Mouse (Mus musculus) stomach, embryonic 14.5 days (tissue): ENCODE data around the gene Abcd4. TPM values are rescaled to one million over a fixed set of nuclear protein-coding genes. Genes with fewer than 3 reads are reported as not detected.

Experiments
- ATAC-seq: fragments of 200-750 bp; cut with Nextera tagmentation; 2 replicates; pipeline ENCODE4 v1.8.0; 2017; ENCODE audit warnings: low read depth, moderate TSS enrichment; ENCODE audit not compliant: insufficient number of reproducible peaks, insufficient read depth, low FRiP score
- H3K27ac ChIP-seq: fragments of 300-500 bp; sonication (generic); 2 replicates; pipeline ENCODE4 v1.5.1; 2014; ENCODE audit warnings: mild to moderate bottlenecking, low read length, moderate library complexity, mixed read lengths
- H3K27me3 ChIP-seq: fragments of 300-500 bp; sonication (generic); 2 replicates; pipeline ENCODE4 v1.6.1; 2014; ENCODE audit warnings: low read length, control low read depth, mixed read lengths; ENCODE audit not compliant: control insufficient read depth, insufficient read depth
- H3K36me3 ChIP-seq: fragments of 300-500 bp; sonication (generic); 2 replicates; pipeline ENCODE4 v1.6.1; 2014; ENCODE audit warnings: mild to moderate bottlenecking, control low read depth, low read length, moderate library complexity, mixed read lengths; ENCODE audit not compliant: control insufficient read depth, insufficient read depth
- H3K4me1 ChIP-seq: fragments of 300-500 bp; sonication (generic); 2 replicates; pipeline ENCODE4 v1.6.1; 2014; ENCODE audit warnings: low read length, control low read depth, mixed read lengths; ENCODE audit not compliant: control insufficient read depth, insufficient read depth
- H3K4me2 ChIP-seq: fragments of 300-500 bp; sonication (generic); replicated peaks from 2 replicates; pipeline ENCODE4 v1.6.1; 2014; ENCODE audit warnings: low read depth, low read length, control low read depth
- H3K4me3 ChIP-seq: fragments of 300-500 bp; sonication (generic); 2 replicates; pipeline ENCODE4 v1.5.1; 2014; ENCODE audit warnings: low read depth, low read length, control low read depth
- H3K9ac ChIP-seq: fragments of 300-500 bp; sonication (generic); replicated peaks from 2 replicates; pipeline ENCODE4 v1.6.1; 2014; ENCODE audit warnings: low read depth, mild to moderate bottlenecking, control low read depth, low read length, moderate library complexity, mixed read lengths
- H3K9me3 ChIP-seq: fragments of 300-500 bp; sonication (generic); 2 replicates; pipeline ENCODE4 v1.6.1; 2016; ENCODE audit warnings: low read depth, low read length, control low read depth; ENCODE audit not compliant: control insufficient read depth
- WGBS: fragments of 180-500 bp; shearing (Covaris S2); extraction: QIAGEN DNeasy Blood & Tissue Kit; methylation state at CpG from one replicate; pipeline ENCODE4 v1.1.7; 2014; 5-methylcytosine and 5-hydroxymethylcytosine counted together
- polyA plus RNA-seq: library from polyadenylated mRNA; unstranded; fragments of >200 nt; fragmentation: Nextera tagmentation; extraction: Ambion mirVana; gene quantifications from 2 replicates; pipeline ENCODE4 v1.2.1, GENCODE M21; 2014

The Abcd4 gene
- polyA plus RNA-seq: 13.4 and 15.0 TPM in 2 replicates

- H3K9me3 ChIP-seq: no peaks in the 10 kb centered on the region
- under 1% methylated on average over 34 of the region's 34 CpGs for WGBS
- no peaks in the 10 kb centered on the region for H3K27me3 ChIP-seq
- H3K36me3 ChIP-seq: no peaks in the 10 kb centered on the region; the same call in 1 of the 2 replicates
- peak within 1 kb of the TSS; percentile 69 for H3K9ac ChIP-seq
- peak within 1 kb of the TSS; percentile 74 for H3K4me3 ChIP-seq
- H3K4me1 ChIP-seq: peaks cover 4% of the 10 kb centered on the region; the same call in 1 of the 2 replicates
- H3K27ac ChIP-seq: 0 out of 2 replicates have a peak within 1 kb of the TSS, but pooled peaks have one; percentile 27
- H3K4me2 ChIP-seq: peak within 1 kb of the TSS; percentile 61
- ATAC-seq: peak; percentile 99
Observed at GRCm38 (mm10) chr12:84616977-84617630, at the start of gene Abcd4. Abcd4 (minus strand) TSS chr12:84617413.

GRCm38 (mm10) chr12:84653912-84654311 is 36.7 kb upstream of the Abcd4 start:
- H3K4me3 ChIP-seq: no peak overlapping the region
- H3K4me1 ChIP-seq: no peaks in the 10 kb centered on the region
- no peaks in the 10 kb centered on the region for H3K36me3 ChIP-seq
- H3K9me3 ChIP-seq: no peaks in the 10 kb centered on the region
- no peaks in the 10 kb centered on the region for H3K27me3 ChIP-seq
- 0 out of 2 replicates have a peak, but pooled peaks have one; percentile 33 for ATAC-seq
- no peak overlapping the region for H3K9ac ChIP-seq
- no peak overlapping the region for H3K27ac ChIP-seq
- WGBS: 23% methylated on average over 3 of the region's 3 CpGs
- H3K4me2 ChIP-seq: no peak overlapping the region

DNA sequence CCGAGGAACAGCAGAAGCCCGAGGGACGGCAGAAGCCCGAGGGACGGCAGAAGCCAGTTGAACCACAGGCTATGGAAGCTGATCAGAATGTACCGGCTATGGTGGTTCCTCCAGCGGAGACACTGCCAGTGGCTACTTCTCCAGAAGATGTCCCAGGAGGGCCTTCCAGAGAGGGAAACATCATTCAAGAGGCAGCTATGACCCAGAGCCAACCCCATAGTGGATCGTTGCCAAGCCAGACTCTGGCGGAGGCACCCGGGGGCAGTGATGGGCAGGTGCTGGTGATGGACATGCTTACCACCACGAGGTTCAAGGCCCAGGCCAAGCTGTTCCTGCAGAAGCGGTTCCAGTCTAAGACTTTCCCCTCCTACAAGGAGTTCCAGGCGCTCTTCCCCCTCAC is 33.0 kb upstream of the Abcd4 start:
- H3K36me3 ChIP-seq: no peaks in the 10 kb centered on the region
- no peak overlapping the region for H3K9ac ChIP-seq
- no peak overlapping the region for H3K4me2 ChIP-seq
- no peak overlapping the region for H3K27ac ChIP-seq
- 82% methylated on average over 13 of the region's 13 CpGs for WGBS
- no peaks in the 10 kb centered on the region for H3K9me3 ChIP-seq
- no peak for ATAC-seq
- H3K4me1 ChIP-seq: no peaks in the 10 kb centered on the region
- no peaks in the 10 kb centered on the region for H3K27me3 ChIP-seq
- H3K4me3 ChIP-seq: no peak overlapping the region

GRCm38 (mm10) chr12:84640654-84641053 is 23.4 kb upstream of the Abcd4 start, which contains the start of gene Vrtn:
Vrtn (plus strand) TSS chr12:84641019.
- peaks cover 27% of the 10 kb centered on the region for H3K27me3 ChIP-seq
- no peaks in the 10 kb centered on the region for H3K9me3 ChIP-seq
- no peak for ATAC-seq
- no peaks in the 10 kb centered on the region for H3K4me1 ChIP-seq
- H3K4me3 ChIP-seq: no peak within 1 kb of the TSS
- no peak within 1 kb of the TSS for H3K4me2 ChIP-seq
- no peaks in the 10 kb centered on the region for H3K36me3 ChIP-seq
- 11% methylated on average over 9 of the region's 9 CpGs for WGBS
- H3K9ac ChIP-seq: no peak within 1 kb of the TSS
- H3K27ac ChIP-seq: no peak within 1 kb of the TSS

DNA sequence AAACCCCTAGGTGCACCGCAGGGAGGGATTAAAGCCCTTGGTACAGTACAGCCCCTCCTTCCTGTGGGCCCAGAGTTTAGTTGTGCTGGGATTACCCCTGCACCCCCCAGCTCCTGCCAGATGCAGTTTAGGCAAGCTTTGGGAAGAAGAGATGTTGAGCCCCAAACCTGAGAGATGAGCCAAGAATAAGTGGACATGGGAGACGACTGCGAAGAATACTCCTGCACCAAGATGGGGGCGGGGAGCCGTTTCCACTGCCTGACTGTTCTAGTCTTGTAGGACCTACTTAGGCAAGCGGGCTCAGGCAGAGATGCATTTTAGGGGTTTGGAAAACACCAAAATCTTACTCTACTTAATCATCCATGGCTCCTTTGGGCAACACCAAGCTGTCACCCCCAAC is 23.0 kb upstream of the Abcd4 start:
- no peaks in the 10 kb centered on the region for H3K4me1 ChIP-seq
- WGBS: 16% methylated on average over 6 of the region's 6 CpGs
- H3K4me2 ChIP-seq: no peak overlapping the region
- no peak overlapping the region for H3K9ac ChIP-seq
- H3K27me3 ChIP-seq: peaks cover 27% of the 10 kb centered on the region
- no peaks in the 10 kb centered on the region for H3K9me3 ChIP-seq
- no peak for ATAC-seq
- no peak overlapping the region for H3K27ac ChIP-seq
- no peak overlapping the region for H3K4me3 ChIP-seq
- no peaks in the 10 kb centered on the region for H3K36me3 ChIP-seq

GRCm38 (mm10) chr12:84631867-84632266 is 14.7 kb upstream of the Abcd4 start:
- no peaks in the 10 kb centered on the region for H3K4me1 ChIP-seq
- H3K4me3 ChIP-seq: no peak overlapping the region
- no peaks in the 10 kb centered on the region for H3K27me3 ChIP-seq
- H3K27ac ChIP-seq: no peak overlapping the region
- no peak overlapping the region for H3K4me2 ChIP-seq
- H3K36me3 ChIP-seq: no peaks in the 10 kb centered on the region
- no peak overlapping the region for H3K9ac ChIP-seq
- 76% methylated on average over 3 of the region's 3 CpGs for WGBS
- H3K9me3 ChIP-seq: no peaks in the 10 kb centered on the region
- ATAC-seq: no peak

GRCm38 (mm10) chr12:84625116-84625515 is 7.9 kb upstream of the Abcd4 start:
- H3K36me3 ChIP-seq: no peaks in the 10 kb centered on the region

DNA sequence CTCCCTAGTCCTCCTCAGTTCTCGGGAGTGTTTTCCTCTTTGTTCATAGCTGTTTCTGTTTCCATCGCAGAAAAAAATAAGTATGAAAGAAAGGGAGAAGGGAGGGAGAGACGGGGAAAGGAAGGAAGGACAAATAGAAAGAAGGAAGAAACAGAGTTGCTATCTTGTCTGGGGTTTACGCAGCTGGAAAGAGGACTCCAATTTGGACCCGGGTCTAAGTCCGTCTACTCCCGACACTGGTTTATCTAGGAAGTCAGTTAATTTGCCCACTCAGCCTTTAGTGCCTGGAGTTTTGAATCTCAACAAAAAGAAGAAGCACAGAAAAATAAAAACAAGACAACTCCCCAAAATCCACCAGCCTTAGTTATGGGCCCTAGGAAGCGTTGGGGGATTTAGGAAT is 7.4 kb upstream of the Abcd4 start:
- H3K27me3 ChIP-seq: 0 out of 2 replicates have a peak, but pooled peaks cover 2% of the 10 kb centered on the region
- no peak overlapping the region for H3K4me2 ChIP-seq
- H3K9me3 ChIP-seq: no peaks in the 10 kb centered on the region
- no peaks in the 10 kb centered on the region for H3K36me3 ChIP-seq
- 33% methylated on average over 8 of the region's 8 CpGs for WGBS
- no peak for ATAC-seq
- no peaks in the 10 kb centered on the region for H3K4me1 ChIP-seq
- no peak overlapping the region for H3K27ac ChIP-seq
- H3K9ac ChIP-seq: no peak overlapping the region
- H3K4me3 ChIP-seq: no peak overlapping the region

More at GRCm38 (mm10) chr12:84625116-84625515, 7.9 kb upstream of the Abcd4 start:
- 10% methylated on average over 9 of the region's 9 CpGs for WGBS
- no peak overlapping the region for H3K4me3 ChIP-seq
- ATAC-seq: no peak
- no peaks in the 10 kb centered on the region for H3K9me3 ChIP-seq
- no peak overlapping the region for H3K4me2 ChIP-seq
- 0 out of 2 replicates have a peak, but pooled peaks cover 2% of the 10 kb centered on the region for H3K27me3 ChIP-seq
- no peaks in the 10 kb centered on the region for H3K4me1 ChIP-seq
- no peak overlapping the region for H3K27ac ChIP-seq
- no peak overlapping the region for H3K9ac ChIP-seq
